Mouse (Mus musculus) midbrain, embryonic 13.5 days (tissue): ENCODE measurements around the gene Btbd10. TPM values are rescaled to one million over a fixed set of nuclear protein-coding genes. Genes with fewer than 3 reads are reported as not detected.

Experiments used
- polyA plus RNA-seq: library from polyadenylated mRNA; unstranded; fragments of >200 nt; fragmentation: Nextera tagmentation; extraction: Ambion mirVana; gene quantifications from 2 replicates; pipeline ENCODE4 v1.2.1, GENCODE M21; 2015

Gene Btbd10
- polyA plus RNA-seq, 1 experiment from 2014 or later: 55.8 TPM

Other genes starting within 250 kb of the Btbd10 start
- gene Arntl, start 161.9 kb downstream of the Btbd10 start, polyA plus RNA-seq: 9.4 and 12.0 TPM in 2 replicates
- not detected in 2 replicates for gene Pth, start 19.2 kb upstream of the Btbd10 start, polyA plus RNA-seq
- 70.3 and 74.5 TPM in 2 replicates for gene Far1, start 144.4 kb upstream of the Btbd10 start, polyA plus RNA-seq